Mouse (Mus musculus): ENCODE measurements around the gene Yipf3. TPM values are rescaled to one million over a fixed set of nuclear protein-coding genes. Genes with fewer than 3 reads are reported as not detected.

The Yipf3 gene
- polyA plus RNA-seq, 1 experiment, result 292 TPM

GRCm38 (mm10) chr17:46221601-46222000 is 26.3 kb upstream of the Yipf3 start:
- no peak overlapping the region for H3K27ac ChIP-seq (ENCODE audit: control insufficient read depth, insufficient read depth, low read length)
- H3K4me3 ChIP-seq (ENCODE audit: control insufficient read depth, insufficient read depth, low read length), result no peak overlapping the region
- no peaks in the 10 kb centered on the region for H3K27me3 ChIP-seq (ENCODE audit: control insufficient read depth, insufficient read depth, low read length)
- DNase-seq, result no peak
- H3K36me3 ChIP-seq (ENCODE audit: control insufficient read depth, insufficient read depth, low read length), result peaks cover 87% of the 10 kb centered on the region
- TF ChIP-seq POLR2A (IDR thresholded peaks at IDR 0.05; ENCODE audit: control insufficient read depth, extremely low read depth, insufficient read depth, low read length, poor library complexity), result no peak
- no peak for TF ChIP-seq CTCF (IDR thresholded peaks at IDR 0.05; ENCODE audit: borderline replicate concordance, control insufficient read depth, extremely low read depth, insufficient read depth, low read length, poor library complexity)
- 89% methylated on average over 3 of the region's 3 CpGs for WGBS
- no peaks in the 10 kb centered on the region for H3K4me1 ChIP-seq (replicated peaks; ENCODE audit: control insufficient read depth, insufficient read depth, low read length)

GRCm38 (mm10) chr17:46227576-46227975 is 20.3 kb upstream of the Yipf3 start:
- Histone ChIP-seq H3K27me3 (ENCODE audit: control insufficient read depth, insufficient read depth, low read length) (no peaks in the 10 kb centered on the region), H3K36me3 (ENCODE audit: control insufficient read depth, insufficient read depth, low read length) (peaks cover 82% of the 10 kb centered on the region), H3K4me3 (ENCODE audit: control insufficient read depth, insufficient read depth, low read length) (no peak overlapping the region), H3K27ac (ENCODE audit: control insufficient read depth, insufficient read depth, low read length) (no peak overlapping the region), H3K4me1 (replicated peaks; ENCODE audit: control insufficient read depth, insufficient read depth, low read length) (no peaks in the 10 kb centered on the region)
- no peak for DNase-seq
- TF ChIP-seq POLR2A (IDR thresholded peaks at IDR 0.05; ENCODE audit: control insufficient read depth, extremely low read depth, insufficient read depth, low read length, poor library complexity) (no peak), CTCF (IDR thresholded peaks at IDR 0.05; ENCODE audit: borderline replicate concordance, control insufficient read depth, extremely low read depth, insufficient read depth, low read length, poor library complexity) (no peak)
- WGBS, result 97% methylated on average over 7 of the region's 7 CpGs

- Histone ChIP-seq H3K36me3 (ENCODE audit: control insufficient read depth, insufficient read depth, low read length) (peaks cover 49% of the 10 kb centered on the region), H3K4me1 (replicated peaks; ENCODE audit: control insufficient read depth, insufficient read depth, low read length) (no peaks in the 10 kb centered on the region), H3K4me3 (ENCODE audit: control insufficient read depth, insufficient read depth, low read length) (no peak overlapping the region), H3K27ac (ENCODE audit: control insufficient read depth, insufficient read depth, low read length) (no peak overlapping the region), H3K27me3 (ENCODE audit: control insufficient read depth, insufficient read depth, low read length) (no peaks in the 10 kb centered on the region)
- TF ChIP-seq CTCF (IDR thresholded peaks at IDR 0.05; ENCODE audit: borderline replicate concordance, control insufficient read depth, extremely low read depth, insufficient read depth, low read length, poor library complexity) (no peak), POLR2A (IDR thresholded peaks at IDR 0.05; ENCODE audit: control insufficient read depth, extremely low read depth, insufficient read depth, low read length, poor library complexity) (no peak)
- no peak for DNase-seq
- 100% methylated on average over 1 of the region's 1 CpGs for WGBS
These were observed 11.8 kb upstream of the Yipf3 start for GRCm38 (mm10) chr17:46236067-46236466.

GRCm38 (mm10) chr17:46237079-46237478 is 10.8 kb upstream of the Yipf3 start:
- H3K36me3 ChIP-seq (ENCODE audit: control insufficient read depth, insufficient read depth, low read length), result peaks cover 52% of the 10 kb centered on the region

GRCm38 (mm10) chr17:46237480-46237879 is 10.4 kb upstream of the Yipf3 start:
- no peaks in the 10 kb centered on the region for H3K27me3 ChIP-seq (ENCODE audit: control insufficient read depth, insufficient read depth, low read length)
- no peak for DNase-seq
- no peaks in the 10 kb centered on the region for H3K4me1 ChIP-seq (replicated peaks; ENCODE audit: control insufficient read depth, insufficient read depth, low read length)
- TF ChIP-seq POLR2A (IDR thresholded peaks at IDR 0.05; ENCODE audit: control insufficient read depth, extremely low read depth, insufficient read depth, low read length, poor library complexity) (no peak), CTCF (IDR thresholded peaks at IDR 0.05; ENCODE audit: borderline replicate concordance, control insufficient read depth, extremely low read depth, insufficient read depth, low read length, poor library complexity) (no peak)
- H3K4me3 ChIP-seq (ENCODE audit: control insufficient read depth, insufficient read depth, low read length), result no peak overlapping the region
- 94% methylated on average over 5 of the region's 5 CpGs for WGBS
- H3K36me3 ChIP-seq (ENCODE audit: control insufficient read depth, insufficient read depth, low read length), result peaks cover 56% of the 10 kb centered on the region
- no peak overlapping the region for H3K27ac ChIP-seq (ENCODE audit: control insufficient read depth, insufficient read depth, low read length)

More at GRCm38 (mm10) chr17:46237079-46237478, 10.8 kb upstream of the Yipf3 start:
- no peak overlapping the region for H3K27ac ChIP-seq (ENCODE audit: control insufficient read depth, insufficient read depth, low read length)
- no peaks in the 10 kb centered on the region for H3K27me3 ChIP-seq (ENCODE audit: control insufficient read depth, insufficient read depth, low read length)
- DNase-seq, result no peak
- WGBS, result 95% methylated on average over 6 of the region's 6 CpGs
- no peak for TF ChIP-seq CTCF (IDR thresholded peaks at IDR 0.05; ENCODE audit: borderline replicate concordance, control insufficient read depth, extremely low read depth, insufficient read depth, low read length, poor library complexity)
- no peak for TF ChIP-seq POLR2A (IDR thresholded peaks at IDR 0.05; ENCODE audit: control insufficient read depth, extremely low read depth, insufficient read depth, low read length, poor library complexity)
- H3K4me3 ChIP-seq (ENCODE audit: control insufficient read depth, insufficient read depth, low read length), result no peak overlapping the region
- H3K4me1 ChIP-seq (replicated peaks; ENCODE audit: control insufficient read depth, insufficient read depth, low read length), result no peaks in the 10 kb centered on the region

- peaks cover 62% of the 10 kb centered on the region for H3K36me3 ChIP-seq (ENCODE audit: control insufficient read depth, insufficient read depth, low read length)
- no peak for TF ChIP-seq CTCF (IDR thresholded peaks at IDR 0.05; ENCODE audit: borderline replicate concordance, control insufficient read depth, extremely low read depth, insufficient read depth, low read length, poor library complexity)
- TF ChIP-seq POLR2A (IDR thresholded peaks at IDR 0.05; ENCODE audit: control insufficient read depth, extremely low read depth, insufficient read depth, low read length, poor library complexity), result no peak
- no peaks in the 10 kb centered on the region for H3K4me1 ChIP-seq (replicated peaks; ENCODE audit: control insufficient read depth, insufficient read depth, low read length)
- no peak overlapping the region for H3K4me3 ChIP-seq (ENCODE audit: control insufficient read depth, insufficient read depth, low read length)
- H3K27ac ChIP-seq (ENCODE audit: control insufficient read depth, insufficient read depth, low read length), result no peak overlapping the region
- H3K27me3 ChIP-seq (ENCODE audit: control insufficient read depth, insufficient read depth, low read length), result no peaks in the 10 kb centered on the region
- DNase-seq, result no peak
- WGBS, result 97% methylated on average over 15 of the region's 15 CpGs
These were observed 8.3 kb upstream of the Yipf3 start for GRCm38 (mm10) chr17:46239516-46240114.

- H3K27me3 ChIP-seq (ENCODE audit: control insufficient read depth, insufficient read depth, low read length), result no peaks in the 10 kb centered on the region
- 92% methylated on average over 11 of the region's 11 CpGs for WGBS
- TF ChIP-seq POLR2A (IDR thresholded peaks at IDR 0.05; ENCODE audit: control insufficient read depth, extremely low read depth, insufficient read depth, low read length, poor library complexity) (no peak), CTCF (IDR thresholded peaks at IDR 0.05; ENCODE audit: borderline replicate concordance, control insufficient read depth, extremely low read depth, insufficient read depth, low read length, poor library complexity) (no peak)
- no peak for DNase-seq
- no peak overlapping the region for H3K4me3 ChIP-seq (ENCODE audit: control insufficient read depth, insufficient read depth, low read length)
- H3K4me1 ChIP-seq (replicated peaks; ENCODE audit: control insufficient read depth, insufficient read depth, low read length), result no peaks in the 10 kb centered on the region
- H3K36me3 ChIP-seq (ENCODE audit: control insufficient read depth, insufficient read depth, low read length), result peaks cover 66% of the 10 kb centered on the region
- H3K27ac ChIP-seq (ENCODE audit: control insufficient read depth, insufficient read depth, low read length), result no peak overlapping the region
These were observed 6.4 kb upstream of the Yipf3 start for GRCm38 (mm10) chr17:46241471-46241870.
